Mouse (Mus musculus) kidney, adult 2 months (tissue): ENCODE measurements at regions not wholly inside any gene's neighbourhood (a gene's known extent, or its start where the extent isn't known, plus 50 kb on each side); places are given as distances from the start of the nearest gene placed in this dataset.

Experiments
- CTCF ChIP-seq: fragments of 200-500 bp; conservative IDR thresholded peaks from 2 replicates; pipeline ENCODE4 v1.5.1; 2011; ENCODE audit warnings: low read depth, mild to moderate bottlenecking, control low read depth, low read length, moderate library complexity, mixed read lengths; ENCODE audit not compliant: insufficient read depth, insufficient read length
- POLR2A ChIP-seq: fragments of 200-500 bp; IDR thresholded peaks from one replicate; pipeline ENCODE4 v1.6.1; 2011; ENCODE audit warnings: low read depth, low read length, control low read depth

- TF ChIP-seq POLR2A (no peak), CTCF (no peak)
Measured at GRCm38 (mm10) chr14:99451110-99451795, 152.8 kb downstream of the Klf5 start.
